Mouse (Mus musculus) cerebellum, adult 2 months (tissue): ENCODE data around the gene Slc16a6. TPM values are rescaled to one million over a fixed set of nuclear protein-coding genes. Genes with fewer than 3 reads are reported as not detected.

Experiments used
- DNase-seq, 2 experiments: peaks; one replicate each; pipeline ENCODE4 v3.0.0; 2021
- H3K27ac ChIP-seq: fragments of 200-500 bp; 2 replicates; pipeline ENCODE4 v1.5.1; 2012; ENCODE audit warnings: low read length, control low read depth, inconsistent platforms; ENCODE audit not compliant: insufficient read depth
- H3K27me3 ChIP-seq: fragments of 200-500 bp; 2 replicates; pipeline ENCODE4 v1.6.1; 2012; ENCODE audit warnings: inconsistent platforms, mild to moderate bottlenecking, low read length, moderate library complexity; ENCODE audit not compliant: control insufficient read depth, insufficient read depth
- H3K4me1 ChIP-seq: fragments of 200-500 bp; 2 replicates; pipeline ENCODE4 v1.6.1; 2011; ENCODE audit warnings: low read length; ENCODE audit not compliant: control insufficient read depth, insufficient read depth
- H3K4me3 ChIP-seq: fragments of 200-500 bp; replicated peaks from 2 replicates; pipeline ENCODE3; 2011; ENCODE audit warnings: mild to moderate bottlenecking, low read depth, low read length, control low read depth; ENCODE audit not compliant: insufficient read depth
- CTCF ChIP-seq: fragments of 200-500 bp; IDR thresholded peaks from 2 replicates; pipeline ENCODE4 v1.5.1; 2011; ENCODE audit warnings: low read depth, mild to moderate bottlenecking, control low read depth, low read length, moderate library complexity, borderline replicate concordance; ENCODE audit not compliant: insufficient read depth
- POLR2A ChIP-seq: fragments of 200-500 bp; IDR thresholded peaks from 2 replicates; pipeline ENCODE4 v1.6.1; 2011; ENCODE audit warnings: low read length, control low read depth, borderline replicate concordance; ENCODE audit not compliant: insufficient read depth
- WGBS: fragments of 180-500 bp; shearing (Covaris S2); methylation state at CpG from one replicate; pipeline ENCODE4 v1.1.7; 2018; 5-methylcytosine and 5-hydroxymethylcytosine counted together
- polyA plus RNA-seq: library from polyadenylated mRNA; depleted of rRNA; stranded (reverse); fragments of >200 nt; gene quantifications from 2 replicates; pipeline ENCODE4 v1.2.3, GENCODE M21; 2012

Gene Slc16a6
- polyA plus RNA-seq, 1 experiment: 7.9 TPM

DNA sequence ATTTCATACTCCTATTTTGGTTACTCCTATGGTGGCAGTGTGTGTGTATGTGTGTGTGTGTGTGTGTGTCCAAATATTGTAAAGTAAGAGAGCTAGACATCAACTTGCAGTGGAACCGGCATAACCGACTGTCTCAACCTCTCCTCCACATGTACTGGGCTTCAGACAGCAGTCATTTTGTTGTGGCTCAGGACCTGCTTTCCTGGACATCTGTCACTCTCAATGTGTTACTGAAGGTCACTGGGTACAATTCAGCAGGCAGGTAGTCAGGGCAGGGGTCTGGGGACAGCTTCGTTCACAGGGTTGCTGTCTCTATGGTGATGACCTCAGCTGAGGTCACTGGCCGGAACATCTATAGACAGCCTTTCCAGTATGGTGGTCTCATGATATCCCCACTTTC lies 32.4 kb upstream of the Slc16a6 start:
- WGBS: 55% methylated on average over 4 of the region's 4 CpGs
- Histone ChIP-seq H3K27ac (no peak overlapping the region), H3K4me1 (peaks cover 24% of the 10 kb centered on the region), H3K4me3 (no peak overlapping the region), H3K27me3 (no peaks in the 10 kb centered on the region)
- DNase-seq: peak; percentile 39 to 46
- no peak for TF ChIP-seq CTCF
- no peak for TF ChIP-seq POLR2A

DNA sequence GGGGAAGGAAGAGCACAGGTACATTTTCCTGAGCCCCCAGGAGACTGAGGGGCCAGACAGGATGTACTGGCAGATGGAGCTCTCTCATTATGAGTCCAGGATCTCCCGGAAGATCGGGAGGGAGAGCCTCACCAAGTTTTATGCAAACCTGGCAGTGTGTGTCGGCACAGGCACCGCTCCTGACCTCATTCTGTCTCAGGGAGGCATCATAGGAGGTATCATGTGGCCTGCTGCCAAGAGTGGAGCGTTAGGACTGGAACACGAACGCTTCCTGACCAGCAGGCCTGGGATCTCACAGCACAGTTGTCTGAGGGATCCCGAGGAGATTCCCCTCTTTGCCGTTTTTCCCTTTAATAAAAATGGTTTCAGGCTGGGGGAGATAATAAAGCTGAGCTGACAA lies 31.6 kb upstream of the Slc16a6 start:
- WGBS: 4% methylated on average over 9 of the region's 9 CpGs
- Histone ChIP-seq H3K4me1 (peaks cover 30% of the 10 kb centered on the region), H3K27ac (peak overlapping the region; percentile 55), H3K4me3 (no peak overlapping the region), H3K27me3 (no peaks in the 10 kb centered on the region)
- DNase-seq: peak; percentile 96 to 99
- TF ChIP-seq POLR2A: 0 out of 2 replicates have a peak, but pooled peaks have one; percentile 11
- TF ChIP-seq CTCF: no peak

DNA sequence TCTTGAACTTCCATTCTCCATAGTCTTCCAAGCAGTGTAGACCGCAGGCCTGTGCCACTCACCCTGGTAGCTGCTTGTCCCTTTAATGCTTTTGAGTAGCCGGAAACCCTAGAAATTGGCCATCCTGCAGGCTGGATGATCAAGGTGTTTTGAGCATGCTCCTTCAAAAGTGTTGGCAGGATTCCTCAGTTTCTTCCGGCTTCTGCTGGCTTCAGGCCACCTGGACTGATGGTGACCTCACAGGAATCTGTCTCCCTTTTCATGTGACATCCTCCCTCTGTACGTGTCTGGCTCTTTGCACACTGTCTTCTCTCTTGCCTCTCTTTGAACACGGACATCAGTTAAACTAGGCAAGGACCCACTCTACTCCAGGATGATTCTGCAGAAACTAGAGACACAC lies 26.8 kb upstream of the Slc16a6 start:
- WGBS: 18% methylated on average over 5 of the region's 5 CpGs
- Histone ChIP-seq H3K4me1 (peaks cover 25% of the 10 kb centered on the region), H3K27ac (no peak overlapping the region), H3K27me3 (no peaks in the 10 kb centered on the region), H3K4me3 (no peak overlapping the region)
- DNase-seq: peak; percentile 81 to 89
- TF ChIP-seq CTCF (no peak), POLR2A (no peak)

DNA sequence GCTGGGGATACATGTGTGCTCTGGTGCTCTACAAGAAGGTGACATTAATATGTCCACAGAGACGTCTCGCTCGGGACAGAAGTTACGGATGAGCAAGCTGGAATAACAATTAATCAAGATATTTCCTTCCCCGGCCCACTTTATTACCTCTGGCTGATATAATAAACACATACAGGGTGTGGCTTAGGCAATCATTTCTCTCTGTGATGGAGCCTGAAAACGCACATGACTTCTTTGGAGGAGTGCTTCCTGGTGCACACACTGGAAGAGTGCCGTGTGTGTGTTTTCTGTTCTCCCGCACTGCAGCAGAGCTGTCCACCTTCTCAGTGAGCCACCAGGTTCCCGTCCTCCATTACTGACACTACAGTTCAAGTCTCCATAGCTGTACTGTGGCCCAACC lies 24.6 kb upstream of the Slc16a6 start:
- H3K27ac ChIP-seq: no peak overlapping the region
- no peaks in the 10 kb centered on the region for H3K27me3 ChIP-seq
- 90% methylated on average over 9 of the region's 9 CpGs for WGBS
- no peak for DNase-seq
- peaks cover 11% of the 10 kb centered on the region; the same call in 1 of the 2 replicates for H3K4me1 ChIP-seq
- no peak for TF ChIP-seq POLR2A
- TF ChIP-seq CTCF: no peak
- no peak overlapping the region for H3K4me3 ChIP-seq

DNA sequence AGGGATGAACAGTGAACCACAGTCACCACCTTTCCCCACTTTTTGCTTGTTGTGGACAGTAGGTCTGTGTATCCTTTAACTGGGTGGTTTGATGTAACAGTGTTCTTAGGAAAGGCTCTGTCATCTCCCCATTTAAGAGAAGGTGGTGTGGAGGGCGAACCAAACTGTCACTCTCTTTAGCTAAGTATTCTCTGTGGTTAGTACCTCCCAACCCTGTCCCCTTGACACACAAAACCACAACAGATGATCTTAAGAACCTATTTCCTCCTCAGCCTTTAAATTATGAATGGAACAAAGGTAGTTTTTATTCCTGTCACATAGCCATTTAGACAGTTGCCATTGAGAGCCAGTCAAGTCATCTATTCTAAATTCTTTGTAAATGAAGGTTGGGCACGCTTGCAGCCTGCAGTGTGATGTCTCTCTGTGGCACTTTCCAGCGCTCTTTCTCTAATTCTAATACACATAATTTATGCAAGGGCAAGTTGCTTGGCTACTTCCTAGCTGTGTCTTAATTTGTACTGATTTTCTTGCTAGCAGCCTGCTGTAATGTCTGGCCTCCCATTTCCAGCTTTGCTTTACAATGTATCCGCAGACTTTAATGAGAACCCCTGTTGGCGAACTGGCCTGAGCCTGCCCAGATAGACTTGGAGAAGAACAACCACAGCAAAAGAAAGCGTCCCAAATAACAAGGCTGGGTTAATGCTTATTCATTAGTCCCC lies 23.8 kb upstream of the Slc16a6 start:
- 77% methylated on average over 6 of the region's 6 CpGs for WGBS

DNA sequence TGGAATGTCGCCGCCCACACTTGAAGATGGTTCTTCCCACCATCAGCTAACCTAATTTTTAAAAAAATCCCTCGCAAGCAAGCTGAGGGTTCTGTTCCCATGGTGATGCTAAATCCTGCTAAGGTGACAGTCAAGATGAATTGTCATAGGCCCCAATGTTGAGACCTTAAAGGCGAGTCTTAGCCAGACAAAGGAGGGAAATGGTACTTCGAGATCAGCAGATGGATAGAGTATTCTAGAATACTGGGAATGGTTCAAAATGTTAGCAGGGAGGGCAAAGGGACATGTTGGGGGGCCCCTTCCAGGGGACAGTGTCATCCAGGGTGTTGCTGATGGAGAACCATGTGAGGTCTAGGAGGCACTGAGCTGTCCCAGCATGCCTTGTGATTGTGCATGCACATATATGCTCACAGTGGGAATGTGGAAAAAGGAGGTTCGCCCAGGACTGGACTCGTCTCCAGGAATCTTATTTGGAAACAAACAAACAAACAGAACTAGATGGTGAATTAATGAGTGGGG lies 23.1 kb upstream of the Slc16a6 start:
- WGBS: 95% methylated on average over 7 of the region's 7 CpGs
- TF ChIP-seq CTCF (no peak), POLR2A (no peak)
- H3K27me3 ChIP-seq: no peaks in the 10 kb centered on the region
- peaks cover 11% of the 10 kb centered on the region; the same call in 1 of the 2 replicates for H3K4me1 ChIP-seq
- H3K27ac ChIP-seq: no peak overlapping the region
- no peak for DNase-seq
- no peak overlapping the region for H3K4me3 ChIP-seq

More for the DNA sequence above, 23.8 kb upstream of the Slc16a6 start:
- Histone ChIP-seq H3K27me3 (no peaks in the 10 kb centered on the region), H3K4me1 (peaks cover 11% of the 10 kb centered on the region; the same call in 1 of the 2 replicates), H3K27ac (no peak overlapping the region), H3K4me3 (no peak overlapping the region)
- no peak for DNase-seq
- TF ChIP-seq POLR2A (no peak), CTCF (no peak)

DNA sequence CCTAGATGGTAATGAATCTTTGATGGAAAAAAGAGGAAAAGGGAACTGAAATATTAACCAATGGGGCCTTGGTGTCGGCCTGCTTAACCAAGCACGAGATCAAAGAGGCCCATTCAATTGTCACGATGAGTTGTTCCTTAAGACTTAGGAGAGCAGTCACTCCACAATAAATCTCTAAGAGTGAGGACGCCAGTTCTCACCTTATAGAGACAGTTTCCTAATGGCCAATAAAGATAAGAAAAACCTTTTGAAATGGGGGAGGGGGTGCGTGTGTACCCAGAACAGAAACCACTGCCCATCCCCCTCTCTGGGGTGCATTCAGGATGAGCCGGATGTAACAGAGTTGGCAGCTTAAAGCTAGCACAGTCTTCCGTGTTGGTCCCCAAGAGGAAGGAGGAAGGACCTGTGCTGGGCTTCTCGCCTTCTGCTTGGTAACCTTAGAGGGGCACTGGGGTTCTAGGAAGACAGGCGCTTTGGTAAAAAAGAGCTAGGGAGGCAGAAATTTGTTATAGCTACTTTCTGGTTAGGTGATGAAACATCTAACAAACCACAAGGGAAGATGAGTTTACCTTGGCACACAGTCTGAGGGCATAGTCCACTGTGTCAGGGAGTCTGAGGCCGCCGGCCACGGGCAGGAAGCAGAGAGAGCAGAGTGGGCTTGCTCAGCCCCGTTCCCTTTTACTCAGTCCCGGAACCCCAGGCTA lies 22.5 kb upstream of the Slc16a6 start:
- WGBS: 80% methylated on average over 14 of the region's 14 CpGs
- H3K4me3 ChIP-seq: no peak overlapping the region
- TF ChIP-seq CTCF: no peak
- no peak for TF ChIP-seq POLR2A
- peaks cover 11% of the 10 kb centered on the region; the same call in 1 of the 2 replicates for H3K4me1 ChIP-seq
- DNase-seq: no peak
- H3K27ac ChIP-seq: no peak overlapping the region
- H3K27me3 ChIP-seq: no peaks in the 10 kb centered on the region
